Mouse (Mus musculus): ENCODE results near the gene Zfp866. TPM values are rescaled to one million over a fixed set of nuclear protein-coding genes. Genes with fewer than 3 reads are reported as not detected.

Gene Zfp866
- polyA plus RNA-seq, 1 experiment: 24.4 TPM

DNA sequence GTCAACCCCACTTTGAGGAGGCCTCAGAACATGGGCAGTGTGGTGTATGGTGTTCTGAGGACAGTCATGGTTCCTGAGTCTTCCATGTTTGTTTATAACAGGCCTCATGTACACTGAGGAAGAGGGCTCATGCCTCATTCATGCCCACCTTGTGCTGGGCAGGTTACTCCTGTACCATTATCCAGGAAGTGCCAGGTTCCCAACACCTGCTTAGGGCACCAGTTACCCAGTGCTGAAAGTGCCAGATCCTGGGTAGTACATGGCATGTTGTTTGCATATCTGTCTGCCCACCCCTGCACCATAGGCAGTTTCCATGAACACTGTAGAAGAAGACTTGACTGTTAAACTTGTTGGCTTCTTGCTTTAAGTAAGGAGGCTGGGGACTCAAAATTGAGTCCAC lies 11.2 kb upstream of the Zfp866 start:
- no peak overlapping the region for H3K27ac ChIP-seq (ENCODE audit: control insufficient read depth, insufficient read depth, low read length)
- H3K27me3 ChIP-seq (ENCODE audit: control insufficient read depth, insufficient read depth, low read length): no peaks in the 10 kb centered on the region
- no peak for DNase-seq
- H3K36me3 ChIP-seq (ENCODE audit: control insufficient read depth, insufficient read depth, low read length): peaks cover 91% of the 10 kb centered on the region
- TF ChIP-seq CTCF (IDR thresholded peaks at IDR 0.05; ENCODE audit: borderline replicate concordance, control insufficient read depth, extremely low read depth, insufficient read depth, low read length, poor library complexity) (no peak), POLR2A (IDR thresholded peaks at IDR 0.05; ENCODE audit: control insufficient read depth, extremely low read depth, insufficient read depth, low read length, poor library complexity) (no peak)
- H3K4me1 ChIP-seq (replicated peaks; ENCODE audit: control insufficient read depth, insufficient read depth, low read length): no peaks in the 10 kb centered on the region
- H3K4me3 ChIP-seq (ENCODE audit: control insufficient read depth, insufficient read depth, low read length): no peak overlapping the region

DNA sequence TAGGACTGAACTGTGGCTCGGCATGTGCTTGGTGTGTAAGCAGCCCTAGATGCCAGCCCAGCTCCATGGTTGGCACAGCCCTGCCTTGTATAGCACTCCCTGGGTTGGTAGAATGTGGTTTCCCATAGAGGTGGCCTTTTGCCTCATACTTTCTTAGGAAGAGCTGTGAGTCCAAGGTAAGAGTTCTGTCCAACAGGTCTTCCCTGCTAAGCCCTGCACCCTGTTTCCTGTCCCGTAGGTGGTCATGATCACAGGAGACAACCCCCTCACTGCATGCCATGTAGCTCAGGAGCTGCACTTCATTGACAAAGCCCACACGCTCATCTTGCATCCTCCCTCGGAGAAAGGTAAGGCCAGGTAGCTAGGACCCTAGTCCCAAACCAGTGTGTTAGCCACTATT lies 10.8 kb upstream of the Zfp866 start:
- WGBS: 94% methylated on average over 4 of the region's 4 CpGs
- H3K36me3 ChIP-seq (ENCODE audit: control insufficient read depth, insufficient read depth, low read length): peaks cover 92% of the 10 kb centered on the region
- no peaks in the 10 kb centered on the region for H3K4me1 ChIP-seq (replicated peaks; ENCODE audit: control insufficient read depth, insufficient read depth, low read length)
- no peak overlapping the region for H3K27ac ChIP-seq (ENCODE audit: control insufficient read depth, insufficient read depth, low read length)
- no peaks in the 10 kb centered on the region for H3K27me3 ChIP-seq (ENCODE audit: control insufficient read depth, insufficient read depth, low read length)
- TF ChIP-seq CTCF (IDR thresholded peaks at IDR 0.05; ENCODE audit: borderline replicate concordance, control insufficient read depth, extremely low read depth, insufficient read depth, low read length, poor library complexity) (no peak), POLR2A (IDR thresholded peaks at IDR 0.05; ENCODE audit: control insufficient read depth, extremely low read depth, insufficient read depth, low read length, poor library complexity) (no peak)
- no peak overlapping the region for H3K4me3 ChIP-seq (ENCODE audit: control insufficient read depth, insufficient read depth, low read length)
- DNase-seq: no peak

DNA sequence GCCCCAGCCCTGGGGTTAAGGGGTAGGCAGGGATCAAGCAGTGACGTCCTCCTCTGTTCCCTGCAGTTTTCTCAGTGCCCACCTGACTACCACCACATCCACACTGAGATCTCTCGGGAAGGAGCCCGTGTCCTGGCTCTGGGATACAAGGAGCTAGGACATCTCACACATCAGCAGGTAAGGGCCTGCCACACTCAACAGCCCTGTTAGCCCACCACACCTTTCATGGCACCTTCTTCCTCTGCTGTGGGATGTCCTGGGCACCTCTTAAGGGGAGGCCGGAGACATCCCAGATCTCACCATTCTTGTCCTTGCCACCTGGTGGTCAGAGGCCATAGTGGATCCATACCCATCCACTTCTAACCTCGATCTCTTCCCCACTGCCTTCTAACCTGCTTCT lies 9.0 kb upstream of the Zfp866 start:
- peaks cover 88% of the 10 kb centered on the region for H3K36me3 ChIP-seq (ENCODE audit: control insufficient read depth, insufficient read depth, low read length)
- TF ChIP-seq POLR2A (IDR thresholded peaks at IDR 0.05; ENCODE audit: control insufficient read depth, extremely low read depth, insufficient read depth, low read length, poor library complexity) (no peak), CTCF (IDR thresholded peaks at IDR 0.05; ENCODE audit: borderline replicate concordance, control insufficient read depth, extremely low read depth, insufficient read depth, low read length, poor library complexity) (no peak)
- no peaks in the 10 kb centered on the region for H3K27me3 ChIP-seq (ENCODE audit: control insufficient read depth, insufficient read depth, low read length)
- no peaks in the 10 kb centered on the region for H3K4me1 ChIP-seq (replicated peaks; ENCODE audit: control insufficient read depth, insufficient read depth, low read length)
- H3K4me3 ChIP-seq (ENCODE audit: control insufficient read depth, insufficient read depth, low read length): no peak overlapping the region
- H3K27ac ChIP-seq (ENCODE audit: control insufficient read depth, insufficient read depth, low read length): no peak overlapping the region
- DNase-seq: no peak
- WGBS: 96% methylated on average over 5 of the region's 5 CpGs

DNA sequence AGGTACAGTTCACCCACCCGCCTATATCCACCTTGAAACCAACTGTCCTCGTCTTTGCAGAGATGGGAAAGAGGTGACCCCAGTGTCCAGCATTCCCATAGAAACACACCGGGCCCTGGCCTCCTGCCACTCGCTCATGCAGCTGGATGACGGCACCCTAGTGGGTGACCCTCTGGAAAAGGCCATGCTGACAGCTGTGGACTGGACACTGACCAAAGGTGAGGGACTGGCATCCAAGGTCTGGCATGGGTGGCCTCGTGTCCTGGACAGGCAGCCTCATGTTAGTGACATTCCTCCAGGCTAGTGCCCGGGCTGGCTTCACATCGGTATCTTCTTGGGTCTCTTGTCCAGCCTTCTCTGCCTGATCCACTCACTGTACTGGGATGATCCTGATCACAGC lies 8.3 kb upstream of the Zfp866 start:
- DNase-seq: no peak
- Histone ChIP-seq H3K36me3 (ENCODE audit: control insufficient read depth, insufficient read depth, low read length) (peaks cover 84% of the 10 kb centered on the region), H3K4me3 (ENCODE audit: control insufficient read depth, insufficient read depth, low read length) (no peak overlapping the region), H3K4me1 (replicated peaks; ENCODE audit: control insufficient read depth, insufficient read depth, low read length) (no peaks in the 10 kb centered on the region), H3K27ac (ENCODE audit: control insufficient read depth, insufficient read depth, low read length) (no peak overlapping the region), H3K27me3 (ENCODE audit: control insufficient read depth, insufficient read depth, low read length) (no peaks in the 10 kb centered on the region)
- 99% methylated on average over 8 of the region's 8 CpGs for WGBS
- no peak for TF ChIP-seq CTCF (IDR thresholded peaks at IDR 0.05; ENCODE audit: borderline replicate concordance, control insufficient read depth, extremely low read depth, insufficient read depth, low read length, poor library complexity)
- TF ChIP-seq POLR2A (IDR thresholded peaks at IDR 0.05; ENCODE audit: control insufficient read depth, extremely low read depth, insufficient read depth, low read length, poor library complexity): no peak

DNA sequence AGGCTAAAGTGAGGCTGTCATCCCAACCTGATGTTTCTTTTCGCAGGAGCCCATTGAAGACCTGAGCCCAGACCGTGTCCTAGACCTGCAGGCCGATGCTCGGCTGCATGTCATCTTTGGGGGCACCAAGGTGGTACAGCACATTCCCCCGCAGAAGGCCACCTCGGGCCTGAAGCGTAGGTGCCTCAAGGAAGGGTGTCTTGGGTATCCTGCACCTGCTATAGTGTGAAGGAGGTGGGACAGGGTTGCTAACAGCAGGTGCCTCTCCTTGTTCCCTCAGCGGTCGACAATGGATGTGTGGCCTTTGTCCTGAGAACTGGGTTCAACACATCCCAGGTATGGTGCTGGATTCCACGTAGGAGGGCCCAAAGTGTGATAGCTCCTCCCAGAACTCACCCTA lies 6.7 kb upstream of the Zfp866 start:
- H3K27me3 ChIP-seq (ENCODE audit: control insufficient read depth, insufficient read depth, low read length): no peaks in the 10 kb centered on the region
- H3K4me3 ChIP-seq (ENCODE audit: control insufficient read depth, insufficient read depth, low read length): no peak overlapping the region
- no peak for DNase-seq
- H3K27ac ChIP-seq (ENCODE audit: control insufficient read depth, insufficient read depth, low read length): no peak overlapping the region
- TF ChIP-seq POLR2A (IDR thresholded peaks at IDR 0.05; ENCODE audit: control insufficient read depth, extremely low read depth, insufficient read depth, low read length, poor library complexity) (no peak), CTCF (IDR thresholded peaks at IDR 0.05; ENCODE audit: borderline replicate concordance, control insufficient read depth, extremely low read depth, insufficient read depth, low read length, poor library complexity) (no peak)
- peaks cover 68% of the 10 kb centered on the region for H3K36me3 ChIP-seq (ENCODE audit: control insufficient read depth, insufficient read depth, low read length)
- H3K4me1 ChIP-seq (replicated peaks; ENCODE audit: control insufficient read depth, insufficient read depth, low read length): peaks cover 3% of the 10 kb centered on the region
- WGBS: 96% methylated on average over 10 of the region's 10 CpGs

DNA sequence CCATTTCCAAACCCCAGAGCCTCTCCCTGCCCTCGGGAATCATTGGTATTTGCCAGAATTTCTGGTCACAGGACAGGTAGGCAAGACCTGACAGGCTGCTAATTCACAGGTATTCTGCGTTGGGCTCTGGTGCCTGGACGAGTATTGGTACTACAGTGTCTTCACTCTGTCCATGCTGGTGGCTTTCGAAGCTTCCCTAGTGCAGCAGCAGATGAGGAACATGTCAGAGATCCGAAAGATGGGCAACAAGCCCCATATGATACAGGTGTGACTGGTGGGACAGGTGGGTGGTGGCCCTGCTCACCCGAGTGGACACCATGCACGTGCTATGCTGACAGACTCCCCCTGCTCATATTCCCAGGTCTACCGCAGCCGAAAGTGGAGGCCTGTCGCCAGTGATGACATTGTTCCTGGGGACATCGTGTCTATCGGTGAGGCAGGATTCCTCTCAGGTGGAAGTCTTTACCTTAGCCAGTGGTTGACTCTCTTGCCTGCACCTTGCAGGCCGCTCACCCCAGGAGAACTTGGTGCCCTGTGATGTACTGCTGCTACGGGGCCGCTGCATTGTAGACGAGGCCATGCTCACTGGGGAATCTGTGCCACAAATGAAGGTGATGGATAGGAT lies 5.9 kb upstream of the Zfp866 start:
- TF ChIP-seq CTCF (IDR thresholded peaks at IDR 0.05; ENCODE audit: borderline replicate concordance, control insufficient read depth, extremely low read depth, insufficient read depth, low read length, poor library complexity): no peak
- Histone ChIP-seq H3K36me3 (ENCODE audit: control insufficient read depth, insufficient read depth, low read length) (peaks cover 59% of the 10 kb centered on the region), H3K27ac (ENCODE audit: control insufficient read depth, insufficient read depth, low read length) (no peak overlapping the region), H3K27me3 (ENCODE audit: control insufficient read depth, insufficient read depth, low read length) (no peaks in the 10 kb centered on the region), H3K4me1 (replicated peaks; ENCODE audit: control insufficient read depth, insufficient read depth, low read length) (peaks cover 6% of the 10 kb centered on the region), H3K4me3 (ENCODE audit: control insufficient read depth, insufficient read depth, low read length) (no peak overlapping the region)
- no peak for DNase-seq
- 98% methylated on average over 16 of the region's 16 CpGs for WGBS

DNA sequence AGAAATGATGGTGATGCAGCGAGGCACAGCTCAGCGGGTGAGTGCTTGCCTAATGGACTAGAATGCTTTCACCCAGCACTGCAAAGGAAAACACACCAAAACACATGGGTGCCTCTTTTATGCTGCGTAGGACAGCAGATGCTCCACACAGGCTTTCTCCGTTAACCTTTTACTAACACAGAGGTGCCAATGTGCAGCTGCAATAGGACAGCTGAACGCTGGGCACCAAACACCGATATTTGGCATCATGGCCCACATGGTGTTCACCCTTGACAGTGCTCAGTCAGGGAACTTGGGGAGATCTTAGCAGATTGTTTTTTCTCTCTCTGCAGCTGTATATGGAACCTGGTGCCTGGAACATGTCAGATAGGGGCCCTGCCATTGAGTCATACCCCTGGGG lies 3.9 kb upstream of the Zfp866 start:
- Histone ChIP-seq H3K36me3 (ENCODE audit: control insufficient read depth, insufficient read depth, low read length) (peaks cover 41% of the 10 kb centered on the region), H3K27ac (ENCODE audit: control insufficient read depth, insufficient read depth, low read length) (no peak overlapping the region)
- TF ChIP-seq POLR2A (IDR thresholded peaks at IDR 0.05; ENCODE audit: control insufficient read depth, extremely low read depth, insufficient read depth, low read length, poor library complexity) (no peak), CTCF (IDR thresholded peaks at IDR 0.05; ENCODE audit: borderline replicate concordance, control insufficient read depth, extremely low read depth, insufficient read depth, low read length, poor library complexity) (no peak)

More for the DNA sequence above, 3.9 kb upstream of the Zfp866 start:
- Histone ChIP-seq H3K4me1 (replicated peaks; ENCODE audit: control insufficient read depth, insufficient read depth, low read length) (peaks cover 8% of the 10 kb centered on the region), H3K4me3 (ENCODE audit: control insufficient read depth, insufficient read depth, low read length) (no peak overlapping the region), H3K27me3 (ENCODE audit: control insufficient read depth, insufficient read depth, low read length) (no peaks in the 10 kb centered on the region)
- no peak for DNase-seq
- WGBS: 96% methylated on average over 6 of the region's 6 CpGs

All from thymus, adult 2 months (tissue).